Mouse (Mus musculus): Measurements from ENCODE around the gene Opn5.

- TF ChIP-seq EP300 (IDR thresholded peaks at IDR 0.05; ENCODE audit: low read depth) (no peak), CTCF (IDR thresholded peaks at IDR 0.05; ENCODE audit: low read depth) (no peak)
Observed at GRCm38 (mm10) chr17:42643416-42643815, 32.2 kb upstream of the Opn5 start.
